Mouse (Mus musculus): Measurements from ENCODE around the gene Nfkbid. TPM values are rescaled to one million over a fixed set of nuclear protein-coding genes. Genes with fewer than 3 reads are reported as not detected.

Gene Nfkbid
- 1 to 10 TPM; 3.7 to 3.8 TPM for total RNA-seq (2021)
- long read RNA-seq, experiment 1, partial matches to known transcripts: 1 of 2 reads
- long read RNA-seq, experiment 1, other reads (novel, unspliced or antisense): 1 of 2 reads
- long read RNA-seq, experiment 2, partial matches to known transcripts: 0 of 7 reads
- long read RNA-seq, experiment 2, other reads (novel, unspliced or antisense): 5 of 7 reads

- peak in 1 of 2 experiments; percentile 49 for DNase-seq (ENCODE audit: low spot score in 2 of 2)
Measured at GRCm38 (mm10) chr7:30421175-30421889, at the start of gene Nfkbid. Gene Nfkbid (plus strand): TSS chr7:30421732.

- peak; percentile 93 to 98 for DNase-seq (ENCODE audit: low spot score in 2 of 2)
Measured at GRCm38 (mm10) chr7:30373501-30373962, 48.0 kb upstream of the Nfkbid start.

- DNase-seq (ENCODE audit: low spot score in 2 of 2): no peak
Measured at GRCm38 (mm10) chr7:30380061-30380460, 41.5 kb upstream of the Nfkbid start.

GRCm38 (mm10) chr7:30384106-30384505 is 37.4 kb upstream of the Nfkbid start:
- DNase-seq (ENCODE audit: low spot score in 2 of 2): no peak

- DNase-seq (ENCODE audit: low spot score in 2 of 2): no peak
Measured at GRCm38 (mm10) chr7:30392746-30393520, 28.6 kb upstream of the Nfkbid start.

- no peak for DNase-seq (ENCODE audit: low spot score in 2 of 2)
Measured at GRCm38 (mm10) chr7:30393631-30394030, 27.9 kb upstream of the Nfkbid start.

- peak in 1 of 2 experiments; percentile 12 for DNase-seq (ENCODE audit: low spot score in 2 of 2)
Measured at GRCm38 (mm10) chr7:30394379-30394778, 27.2 kb upstream of the Nfkbid start.

- no peak for DNase-seq (ENCODE audit: low spot score in 2 of 2)
Measured at GRCm38 (mm10) chr7:30394871-30395270, 26.7 kb upstream of the Nfkbid start.

- no peak for DNase-seq (ENCODE audit: low spot score in 2 of 2)
Measured at GRCm38 (mm10) chr7:30399671-30400070, 21.9 kb upstream of the Nfkbid start.

GRCm38 (mm10) chr7:30402343-30402742 is 19.2 kb upstream of the Nfkbid start:
- no peak for DNase-seq (ENCODE audit: low spot score in 2 of 2)

GRCm38 (mm10) chr7:30408639-30409038 is 12.9 kb upstream of the Nfkbid start:
- no peak for DNase-seq (ENCODE audit: low spot score in 2 of 2)

GRCm38 (mm10) chr7:30409789-30410188 is 11.7 kb upstream of the Nfkbid start:
- no peak for DNase-seq (ENCODE audit: low spot score in 2 of 2)

GRCm38 (mm10) chr7:30411023-30411422 is 10.5 kb upstream of the Nfkbid start:
- no peak for DNase-seq (ENCODE audit: low spot score in 2 of 2)

GRCm38 (mm10) chr7:30412735-30413147 is 8.8 kb upstream of the Nfkbid start:
- no peak for DNase-seq (ENCODE audit: low spot score in 2 of 2)

- DNase-seq (ENCODE audit: low spot score in 2 of 2): no peak
Measured at GRCm38 (mm10) chr7:30413596-30413995, 7.9 kb upstream of the Nfkbid start, which contains the start of gene Tyrobp. Gene Tyrobp (plus strand): TSS chr7:30413760.

GRCm38 (mm10) chr7:30417856-30418255 is 3.7 kb upstream of the Nfkbid start:
- DNase-seq (ENCODE audit: low spot score in 2 of 2): no peak

GRCm38 (mm10) chr7:30419561-30420499 is 1.7 kb upstream of the Nfkbid start, which contains the start of gene Hcst:
Gene Hcst (minus strand): TSS chr7:30419854.
- no peak for DNase-seq (ENCODE audit: low spot score in 2 of 2)

- no peak for DNase-seq (ENCODE audit: low spot score in 2 of 2)
Measured at GRCm38 (mm10) chr7:30420673-30421072, 859 bp upstream of the Nfkbid start.

GRCm38 (mm10) chr7:30421890-30422435 is 431 bp downstream of the Nfkbid start:
- DNase-seq (ENCODE audit: low spot score in 2 of 2): peak; percentile 86 to 94

- DNase-seq (ENCODE audit: low spot score in 2 of 2): peak in 1 of 2 experiments; percentile 54
Measured at GRCm38 (mm10) chr7:30422560-30422959, 1.0 kb downstream of the Nfkbid start.
